Mouse (Mus musculus): ENCODE results near the gene Acss1.

Acss1 gene

DNA sequence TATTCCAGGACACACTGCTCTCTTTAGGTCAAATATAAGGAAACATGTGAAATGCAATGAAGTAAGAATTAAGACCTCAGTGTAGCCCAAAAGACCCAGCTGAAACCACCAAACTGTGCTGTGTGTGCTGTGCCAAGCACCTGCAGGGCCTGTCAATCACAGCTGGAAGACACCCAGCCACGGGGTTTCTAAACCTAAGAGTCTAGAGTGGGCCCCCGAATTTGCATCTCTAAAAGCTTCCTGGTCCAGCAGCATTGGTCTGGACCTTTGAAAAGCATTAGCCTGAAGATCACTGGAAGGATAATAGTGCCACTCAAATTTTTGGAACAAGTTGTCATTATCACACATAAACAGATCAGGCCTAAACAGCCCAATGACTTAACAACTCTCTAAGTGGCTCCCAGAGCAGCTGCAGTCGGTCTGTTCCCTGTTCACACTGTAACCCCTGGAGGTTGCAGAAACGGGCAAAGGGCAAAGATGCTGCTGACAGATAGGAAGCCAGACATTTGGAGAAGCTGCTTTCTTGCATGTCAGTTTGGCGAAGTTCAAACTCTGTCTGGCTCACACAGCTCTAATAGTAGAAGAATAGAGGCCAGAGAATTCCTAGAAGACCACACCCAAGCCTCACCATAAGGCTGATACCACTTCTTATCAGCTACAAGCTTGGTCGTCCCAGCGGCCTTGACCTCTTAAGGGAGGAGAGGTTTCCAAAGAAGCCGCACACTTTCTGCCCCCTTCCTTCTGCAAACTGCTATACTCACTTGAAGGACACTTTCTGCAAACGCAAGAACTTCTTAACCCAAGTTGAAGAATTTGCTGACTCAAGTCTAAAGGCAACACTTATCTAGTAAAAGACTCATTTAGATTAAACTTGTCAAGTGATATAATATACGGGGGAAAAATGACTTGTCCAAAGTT is 2.5 kb downstream of the Acss1 start:
- DNase-seq: peak in 1 of 2 experiments; percentile 41

DNA sequence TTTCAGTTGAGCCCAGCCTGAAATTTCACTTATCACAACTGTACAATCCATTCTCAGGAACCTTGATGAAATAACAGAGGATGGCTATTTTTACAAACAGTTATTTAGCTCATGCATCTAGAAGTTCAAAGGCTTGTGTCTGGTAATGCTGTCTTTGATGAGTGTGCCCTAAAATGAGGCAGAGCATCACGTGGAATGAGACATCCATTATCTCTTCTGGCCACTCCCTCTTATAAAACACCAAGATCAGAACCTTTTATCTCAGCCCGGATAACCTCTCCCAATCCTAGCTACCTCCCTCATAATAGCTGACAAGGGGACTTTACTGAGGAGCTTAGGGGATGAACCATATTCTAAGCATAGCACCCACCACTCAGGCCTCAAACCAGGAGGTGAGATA is 3.3 kb downstream of the Acss1 start:
- no peak for DNase-seq

DNA sequence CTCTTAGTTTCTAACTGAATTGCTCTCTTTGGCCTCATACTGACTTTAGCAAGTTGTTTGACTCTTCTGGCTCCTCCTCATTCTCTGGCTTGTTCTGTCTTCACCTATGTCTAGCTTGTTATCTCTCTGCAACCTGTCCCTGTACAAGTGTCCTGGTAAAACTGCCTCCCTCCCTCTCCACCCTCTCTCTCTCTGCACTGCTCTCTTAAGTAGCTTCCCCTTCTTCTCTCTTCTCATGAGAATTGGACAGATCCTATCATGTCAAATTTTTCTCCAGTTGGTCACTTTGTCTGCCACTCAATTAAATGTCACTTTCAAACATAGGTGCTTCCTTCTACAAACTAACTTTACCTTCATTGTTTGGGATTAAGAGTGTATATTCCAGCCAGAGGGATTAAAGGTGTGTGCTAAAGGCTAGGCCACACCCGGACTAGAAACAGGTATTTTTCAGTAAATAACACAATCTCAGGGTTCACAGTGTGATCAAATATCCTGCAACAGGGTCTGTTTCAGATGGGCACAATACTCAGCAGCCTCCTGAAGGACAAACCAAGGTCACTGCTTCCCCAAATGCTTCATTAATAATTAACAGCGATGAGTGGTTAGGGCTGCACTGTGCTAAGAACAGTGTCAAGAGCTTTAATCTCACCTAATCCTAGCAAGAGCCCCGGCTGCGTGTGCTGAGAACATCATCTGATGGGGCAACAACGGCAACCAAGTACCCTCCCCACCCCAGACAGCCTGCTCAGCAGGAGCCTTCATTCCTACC is 4.0 kb downstream of the Acss1 start:
- no peak for DNase-seq

DNA sequence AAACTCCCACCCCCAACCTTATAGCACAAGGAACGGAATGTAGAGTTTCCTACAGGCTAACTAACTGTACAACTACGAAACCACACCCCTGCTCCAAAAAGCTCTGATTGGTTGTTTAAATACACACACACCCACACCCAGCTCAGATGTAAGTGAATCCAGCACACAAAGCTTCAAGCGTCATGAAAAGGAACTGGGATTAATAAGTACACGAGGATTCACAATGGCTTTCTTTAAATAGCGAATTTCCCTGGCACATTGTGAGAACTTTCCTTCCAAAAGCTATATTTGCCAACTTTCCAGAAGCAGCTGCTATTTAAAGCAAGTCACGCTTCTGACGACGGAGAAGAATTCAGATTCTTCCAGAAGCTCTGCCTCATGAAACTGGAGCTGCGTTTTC is 5.0 kb downstream of the Acss1 start:
- no peak for DNase-seq

DNA sequence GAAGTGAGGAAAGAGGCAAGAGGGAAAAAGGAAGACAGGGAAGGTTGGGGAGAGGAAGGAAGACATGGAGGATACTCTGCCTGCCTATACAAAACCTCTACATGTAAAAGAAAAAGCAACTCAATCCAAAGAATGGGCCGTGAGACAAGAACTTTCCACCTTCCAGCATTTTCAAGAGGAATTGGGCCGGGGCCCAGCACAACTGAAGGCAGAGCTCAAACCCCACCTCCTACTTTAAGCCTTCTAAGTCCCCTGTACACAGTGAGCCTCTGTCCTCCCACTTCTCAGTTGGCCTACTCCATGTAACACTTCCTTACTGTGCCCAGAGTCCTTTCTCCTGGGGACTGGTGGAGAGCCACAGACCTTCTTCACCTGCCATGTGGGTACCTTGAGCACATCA is 6.3 kb downstream of the Acss1 start:
- DNase-seq: no peak

DNA sequence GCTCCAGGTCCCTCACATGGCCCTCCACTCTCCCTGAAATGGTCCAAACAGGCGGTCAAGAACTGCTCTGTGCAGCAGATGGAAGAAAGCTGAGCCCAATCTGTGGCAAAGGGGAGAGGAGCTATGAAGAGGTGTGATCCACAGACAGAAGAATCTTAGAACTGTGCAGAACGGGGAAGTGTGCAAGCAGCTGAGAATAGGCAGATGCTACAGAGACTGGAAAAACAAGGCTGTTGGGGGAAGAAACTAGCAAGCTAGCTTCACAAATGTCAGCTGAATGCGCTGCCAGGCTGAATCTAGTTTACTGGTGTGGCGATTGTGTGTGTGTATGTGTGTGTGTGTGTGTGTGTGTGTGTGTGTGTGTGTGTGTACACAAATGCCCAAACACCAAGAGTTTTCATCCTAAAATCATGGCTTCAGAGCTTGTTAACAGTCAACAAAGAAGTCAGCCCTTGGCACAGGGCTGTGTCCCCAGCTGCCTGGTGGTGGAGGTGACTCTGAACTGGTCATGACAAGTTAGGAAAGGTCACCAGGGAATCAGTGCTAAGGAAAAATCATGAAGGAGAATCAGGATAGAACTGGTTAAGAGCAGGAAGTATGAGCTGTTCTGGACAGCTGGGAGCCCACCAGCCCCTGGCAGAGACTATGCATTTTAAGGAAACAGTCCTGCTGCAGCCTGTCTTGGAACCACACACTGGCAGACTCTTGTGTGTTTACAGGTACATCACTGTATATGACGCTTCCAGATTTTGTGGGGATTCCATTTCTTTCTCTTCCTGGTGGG is 7.4 kb downstream of the Acss1 start:
- DNase-seq: no peak

DNA sequence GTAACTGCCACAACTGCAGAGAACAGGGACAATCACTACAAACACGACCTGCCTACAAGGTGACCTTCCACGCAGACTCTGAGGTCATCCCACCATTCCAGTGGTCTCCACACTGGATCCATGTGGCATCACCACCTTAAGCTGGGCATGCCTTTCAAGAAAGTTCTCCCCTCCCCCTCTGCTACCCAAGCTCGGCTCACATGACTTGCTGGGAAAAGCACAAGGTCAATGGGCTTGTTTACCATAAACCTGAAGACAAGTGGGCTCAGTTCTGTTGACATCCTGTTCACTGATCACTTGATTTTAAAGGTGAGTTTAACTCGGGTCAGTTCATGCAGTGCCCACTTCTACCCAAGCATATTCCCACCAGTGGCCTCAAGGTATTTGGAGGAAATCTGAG is 8.3 kb downstream of the Acss1 start:
- no peak for DNase-seq

DNA sequence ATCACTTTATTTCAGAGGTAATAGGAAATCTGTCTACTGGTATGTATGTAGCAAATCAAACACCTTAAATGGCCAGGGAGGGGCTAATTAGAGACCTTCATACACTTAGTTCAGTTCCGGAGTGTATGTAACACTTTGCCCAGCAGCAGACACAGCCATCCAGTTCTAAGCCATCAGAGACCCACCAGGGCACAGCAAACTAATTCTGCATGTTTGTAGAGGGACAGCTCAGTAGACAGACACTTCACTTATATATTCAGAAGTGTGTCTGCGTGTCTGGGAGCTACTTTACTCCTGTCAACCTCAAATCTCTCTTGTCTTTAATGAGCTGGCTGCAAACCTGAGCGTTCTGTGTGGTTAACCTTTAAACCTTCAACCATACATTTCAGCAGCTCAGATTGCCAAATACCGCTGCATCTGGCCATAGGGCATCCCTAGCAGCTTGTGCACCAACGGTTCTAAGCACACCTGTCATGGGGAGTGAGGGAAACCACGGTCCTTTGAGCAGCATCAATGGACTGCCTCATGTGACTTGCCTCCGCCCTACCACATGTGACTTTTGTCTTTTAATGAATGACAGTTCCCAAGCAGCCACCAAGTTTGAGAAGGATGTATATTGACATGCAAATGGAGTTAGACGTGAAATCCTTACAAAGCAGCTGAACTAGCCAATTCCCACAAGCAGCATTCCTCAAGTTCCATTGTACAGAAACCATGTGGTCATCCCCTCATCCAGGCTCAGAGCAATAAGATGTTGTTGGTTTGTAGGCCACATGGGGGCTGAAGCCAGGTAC is 11.1 kb downstream of the Acss1 start:
- DNase-seq: peak in 1 of 2 experiments; percentile 24

DNA sequence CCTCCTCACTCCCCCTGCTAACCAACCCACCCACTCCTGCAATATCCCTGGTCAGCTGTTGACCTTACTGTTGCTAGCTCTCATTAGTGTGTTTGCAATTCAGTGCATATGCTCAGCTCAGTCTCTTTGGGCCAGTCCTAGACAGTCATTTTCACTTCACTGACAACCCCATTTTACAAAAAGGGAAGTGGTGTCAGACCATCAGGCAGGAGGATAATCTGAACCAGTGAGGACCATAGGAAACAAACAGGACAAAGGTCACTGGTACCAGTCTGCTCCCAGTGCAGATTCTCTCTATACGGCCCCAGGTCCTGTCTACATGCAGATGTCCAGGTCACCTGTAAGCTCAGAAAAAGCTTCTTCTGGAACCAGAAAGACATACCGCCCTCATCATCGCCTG is 12.2 kb downstream of the Acss1 start:
- DNase-seq: no peak

DNA sequence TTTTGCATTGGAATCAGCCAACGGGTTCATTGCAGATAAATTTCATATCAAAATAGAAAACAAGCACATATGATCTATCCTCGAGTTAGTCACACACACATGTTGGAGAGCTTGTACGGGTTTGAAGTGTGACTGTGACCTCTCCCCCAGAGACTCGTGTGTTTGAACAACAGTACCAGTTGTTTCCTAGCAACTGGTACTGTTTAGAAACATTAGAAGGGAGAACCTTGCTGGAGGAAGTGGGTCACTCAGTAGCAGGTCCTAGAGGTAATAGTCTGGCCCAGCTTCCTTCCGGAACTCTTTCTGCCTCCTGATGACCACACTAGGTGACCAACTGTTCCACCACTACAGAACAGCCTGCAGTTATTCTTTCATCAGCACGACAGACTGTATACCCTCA is 13.0 kb downstream of the Acss1 start:
- no peak for DNase-seq

DNA sequence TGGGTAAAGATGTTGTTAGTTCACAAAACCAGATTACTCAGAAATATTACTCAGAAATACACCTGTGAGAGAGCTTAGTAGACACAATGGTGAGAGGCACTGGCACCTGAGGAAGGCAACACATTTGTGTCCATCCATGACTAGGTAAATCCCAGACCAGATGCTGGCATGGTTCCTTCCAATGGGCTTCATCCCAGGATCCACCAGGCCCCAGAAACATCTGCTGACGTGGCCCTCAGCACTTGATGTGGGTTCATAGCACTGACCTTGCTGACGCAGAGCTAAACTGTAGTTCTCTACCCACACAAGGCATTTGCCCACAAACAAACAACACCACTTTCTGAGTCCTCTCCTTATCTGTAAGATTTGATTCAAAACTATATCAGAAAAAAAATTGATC is 13.5 kb downstream of the Acss1 start:
- DNase-seq: no peak

DNA sequence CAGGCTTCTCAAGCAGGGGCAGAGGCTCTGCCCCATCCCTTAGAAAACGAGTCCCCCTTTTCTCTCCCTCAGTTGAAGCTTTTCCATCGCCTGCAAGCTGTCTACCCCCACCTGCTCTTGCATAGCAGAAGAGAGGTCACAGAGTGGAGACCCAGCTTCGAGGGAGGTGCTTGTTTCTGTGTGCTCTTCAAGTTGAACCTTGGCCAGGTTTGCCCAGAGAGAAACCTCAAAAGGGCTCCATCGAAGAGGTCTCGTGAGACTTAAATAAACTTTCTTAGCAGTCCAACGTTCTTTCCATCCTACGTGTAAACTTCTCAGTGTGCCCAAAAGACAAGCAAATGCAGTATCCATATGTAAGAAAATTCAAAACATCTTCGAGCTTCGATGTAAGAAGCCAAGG is 16.9 kb downstream of the Acss1 start:
- DNase-seq: no peak

DNA sequence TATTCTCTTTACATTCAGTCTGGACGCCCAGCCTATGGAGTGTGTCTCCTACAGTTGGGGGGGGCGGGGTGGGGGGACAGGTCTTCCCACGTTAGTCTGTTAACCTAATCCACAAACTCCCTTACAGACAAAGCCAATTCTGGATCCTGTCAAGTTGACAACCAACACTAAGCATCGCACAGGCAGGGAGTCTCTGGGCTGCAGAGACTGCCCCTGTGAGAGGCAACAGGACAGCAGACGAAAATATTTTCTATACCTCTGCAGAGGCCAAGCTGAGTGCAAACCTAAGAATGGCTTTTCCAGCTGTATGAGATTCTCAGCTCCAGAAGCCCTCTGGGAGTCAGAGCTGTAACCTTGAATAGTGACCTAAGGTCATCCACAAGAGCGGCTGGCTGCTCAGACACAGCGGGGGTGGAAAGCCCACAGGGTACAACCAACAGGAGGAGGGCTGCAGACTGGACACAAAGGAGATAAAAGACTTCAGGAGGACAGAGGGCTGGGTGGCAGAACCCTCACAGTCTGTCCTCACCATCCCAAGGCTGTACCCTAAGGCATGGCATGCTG is 17.7 kb downstream of the Acss1 start:
- DNase-seq: no peak

DNA sequence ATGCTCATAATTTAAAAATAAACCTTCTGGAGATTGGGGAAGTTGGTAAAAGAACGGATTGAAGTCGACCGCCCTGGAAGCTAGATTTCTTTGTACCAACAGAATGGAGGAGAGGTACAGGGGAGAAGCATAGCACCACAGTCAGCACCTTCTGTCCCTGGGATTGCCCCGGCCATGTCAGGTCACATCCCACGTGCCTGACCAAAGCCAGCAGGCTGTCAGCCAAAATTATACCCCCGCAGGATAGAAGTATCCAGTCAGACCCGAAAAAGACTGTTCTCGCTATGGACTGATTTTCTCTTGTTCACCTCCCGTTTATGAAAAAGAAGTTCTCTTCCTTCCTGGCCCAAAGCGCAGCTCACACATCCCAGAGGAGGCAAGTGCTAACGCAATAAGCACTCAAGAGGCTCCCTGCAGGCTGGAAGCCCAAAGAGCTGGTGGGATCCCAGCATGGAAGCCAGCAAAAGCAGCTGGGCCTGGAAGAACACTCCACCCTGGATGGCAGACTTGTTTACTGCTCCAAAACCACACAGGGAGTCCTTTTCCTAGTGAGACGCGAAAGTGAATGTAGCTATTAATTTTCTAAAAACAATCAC is 19.9 kb downstream of the Acss1 start:
- DNase-seq: no peak

DNA sequence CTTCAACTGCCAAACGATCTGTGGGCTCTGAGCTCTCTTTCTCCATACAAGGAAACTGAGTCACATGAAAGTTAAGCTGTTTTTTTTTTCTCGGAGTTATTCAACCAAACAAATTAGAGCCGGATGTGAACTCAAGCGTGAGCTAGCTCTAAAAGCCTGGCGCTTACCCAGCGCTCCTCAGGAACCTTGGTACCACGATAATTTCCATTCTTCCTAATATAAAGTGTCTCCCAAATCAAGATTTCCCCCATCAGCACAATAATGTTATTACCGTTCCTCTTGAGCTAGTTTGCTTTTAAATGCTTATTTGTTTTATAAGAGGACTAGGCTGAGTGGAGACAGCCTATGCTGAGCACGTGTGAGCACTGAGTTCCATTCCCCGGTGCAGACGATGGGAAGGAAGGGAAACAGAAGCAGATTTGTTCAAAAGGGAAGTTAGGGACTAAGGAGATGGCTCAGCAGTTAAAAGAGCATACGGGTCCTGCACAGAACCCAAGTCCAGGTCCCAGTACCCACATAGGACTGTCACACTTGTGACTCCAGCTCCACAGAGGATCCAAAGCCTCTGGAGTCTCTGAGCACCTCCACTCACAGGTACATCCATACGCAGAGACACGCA is 20.5 kb downstream of the Acss1 start:
- DNase-seq: no peak

DNA sequence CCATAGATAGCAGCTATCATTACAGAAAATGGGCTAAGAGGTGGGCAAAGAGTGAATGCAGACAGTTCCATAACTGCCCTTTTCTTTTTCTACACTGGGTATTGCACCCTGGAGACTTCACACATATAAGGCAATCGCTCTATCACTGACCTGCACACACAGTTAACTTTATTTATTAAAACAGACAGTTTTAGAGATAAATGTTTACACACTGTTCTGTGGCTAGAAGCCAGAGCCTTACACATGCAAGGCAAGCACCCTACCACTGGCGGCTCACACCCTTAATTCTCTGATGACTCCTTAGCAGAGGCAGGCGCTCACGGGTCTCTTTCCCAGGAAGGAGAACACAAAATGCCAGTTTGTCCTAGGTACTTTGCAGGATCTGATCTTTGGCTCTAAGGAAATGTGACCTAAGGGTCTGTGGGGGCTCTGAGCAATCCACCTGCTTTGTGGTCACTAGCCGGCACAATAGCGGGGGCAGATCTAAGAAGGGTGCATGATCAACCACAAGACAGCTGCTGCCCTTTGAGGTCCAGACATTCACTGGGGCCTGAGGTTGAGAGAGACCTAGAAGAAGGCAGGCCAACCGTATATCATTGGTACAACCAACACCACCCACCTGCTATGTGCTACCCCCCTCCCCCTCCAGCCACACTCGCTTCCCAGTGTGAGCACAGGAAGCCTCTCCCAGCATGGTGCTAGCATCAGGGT is 21.7 kb downstream of the Acss1 start:
- no peak for DNase-seq

DNA sequence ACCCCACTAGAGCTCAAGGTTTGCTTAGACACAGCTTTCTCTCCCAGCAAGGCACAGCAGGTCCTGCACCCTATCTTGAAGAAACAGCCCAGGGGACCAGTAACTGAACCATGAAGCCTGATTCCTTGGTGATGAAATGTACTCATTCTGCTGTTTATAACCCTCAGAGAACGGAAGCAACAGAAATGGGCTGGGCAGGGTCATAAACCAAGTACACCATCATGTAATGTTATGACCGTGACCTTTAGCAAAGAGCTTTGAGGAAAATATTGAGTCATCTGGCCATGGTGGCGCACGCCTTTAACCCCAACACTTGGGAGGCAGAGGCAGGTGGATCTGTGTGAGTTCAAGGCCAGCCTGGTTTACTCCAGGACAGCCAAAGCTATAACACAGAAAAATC is 23.1 kb downstream of the Acss1 start:
- no peak for DNase-seq

DNA sequence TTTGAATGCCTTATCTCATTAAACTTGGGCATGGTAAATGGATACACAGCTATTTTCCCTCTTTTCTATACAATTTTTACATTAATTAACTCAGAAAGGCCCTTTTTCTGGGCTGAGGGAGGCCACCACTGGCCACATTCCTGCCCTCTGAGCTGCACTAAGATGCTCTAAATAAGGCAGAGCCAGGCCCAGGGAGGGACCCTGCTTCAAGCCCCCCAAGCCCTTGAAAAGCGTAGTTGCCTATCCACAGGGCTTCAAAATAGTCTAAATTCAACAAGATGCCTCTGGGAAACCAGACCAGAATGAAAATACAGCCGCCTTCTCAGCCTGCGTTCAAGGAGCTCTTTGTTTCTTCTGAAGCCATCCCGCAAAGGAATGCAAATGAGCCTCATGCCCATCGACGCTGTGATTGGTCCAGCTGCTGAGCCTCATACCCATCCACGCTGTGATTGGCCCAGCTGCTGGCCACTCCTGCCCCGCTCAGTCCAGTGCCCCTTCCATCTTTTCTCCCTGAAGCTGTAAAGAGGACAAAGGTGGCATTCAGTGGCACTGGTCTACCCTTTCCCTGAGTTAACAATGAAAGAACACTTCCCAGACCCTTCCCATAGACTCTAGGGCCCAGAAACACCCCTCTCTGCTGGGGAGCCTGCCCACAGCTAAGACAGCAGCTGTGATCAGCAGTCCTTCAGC is 24.4 kb downstream of the Acss1 start:
- no peak for DNase-seq

DNA sequence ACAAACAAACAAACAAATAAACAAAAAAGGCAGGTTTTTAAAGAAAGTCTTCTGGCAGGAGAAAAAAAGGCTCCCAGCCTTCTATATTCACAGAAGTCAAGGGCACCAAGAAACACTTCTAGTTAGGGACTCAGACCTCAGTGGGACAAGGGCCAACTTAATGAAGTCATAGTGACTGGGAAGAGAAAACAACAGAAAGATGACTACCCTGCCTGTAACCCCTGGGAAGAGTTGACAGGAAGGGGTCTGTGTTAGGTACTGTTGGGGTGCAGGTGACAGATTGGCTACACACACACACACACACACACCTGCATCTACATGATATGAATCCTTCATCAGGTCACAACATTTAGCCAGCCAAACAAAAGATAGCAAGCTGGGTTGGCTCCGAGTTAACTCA is 25.1 kb downstream of the Acss1 start:
- no peak for DNase-seq

DNA sequence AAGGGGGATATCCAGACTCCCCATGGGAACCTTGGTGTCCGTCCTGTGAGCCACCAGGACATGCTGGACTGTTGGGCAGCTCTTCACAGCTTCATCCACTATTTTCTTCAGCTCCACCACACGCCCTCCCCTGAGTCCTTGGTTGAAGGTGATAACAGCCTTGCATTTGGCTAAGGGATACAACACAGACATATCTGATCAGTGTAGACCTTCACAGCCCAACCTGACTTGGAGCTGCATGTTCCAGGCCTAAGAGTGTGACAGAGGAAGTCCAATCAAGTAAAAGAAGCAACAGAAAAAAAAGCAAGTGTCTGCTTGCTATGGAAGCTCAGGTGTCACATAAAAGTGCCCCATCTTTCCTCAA is 29.9 kb downstream of the Acss1 start:
- no peak for DNase-seq

All from kidney, postnatal 4 days (tissue).